Mouse (Mus musculus): ENCODE data around the gene 4930590J08Rik. TPM values are rescaled to one million over a fixed set of nuclear protein-coding genes. Genes with fewer than 3 reads are reported as not detected.

The 4930590J08Rik gene
- polyA plus RNA-seq, 1 experiment, result 0.06 TPM

DNA sequence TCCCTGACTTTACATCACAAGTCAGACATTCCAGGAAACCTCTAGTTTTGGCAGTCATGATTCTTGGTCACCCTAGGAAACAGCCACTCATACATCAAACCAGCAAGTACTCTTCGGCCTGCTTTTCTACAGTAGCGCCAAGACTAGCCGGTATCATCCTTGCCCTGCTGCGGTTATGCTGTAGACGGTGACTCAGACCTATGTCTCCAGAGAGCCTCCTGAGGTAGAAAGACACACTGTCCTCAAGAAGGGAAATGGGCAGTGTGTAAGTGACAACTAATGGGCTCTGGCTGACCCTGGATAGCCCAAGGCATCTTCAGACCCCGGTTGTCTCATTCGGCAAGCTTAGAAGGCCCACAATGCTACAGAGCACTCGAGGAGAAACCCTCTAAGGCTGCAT, 62.5 kb downstream of the 4930590J08Rik start:
- Histone ChIP-seq H3K36me3 (ENCODE audit: control insufficient read depth, insufficient read depth) (no peaks in the 10 kb centered on the region), H3K4me3 (ENCODE audit: insufficient read depth, poor library complexity, severe bottlenecking) (no peak overlapping the region), H3K79me3 (ENCODE audit: low read depth) (no peaks in the 10 kb centered on the region), H3K79me2 (ENCODE audit: control insufficient read depth, insufficient read depth) (no peaks in the 10 kb centered on the region), H3ac (ENCODE audit: control insufficient read depth, insufficient read length, low read depth) (no peak overlapping the region), H3K27me3 (ENCODE audit: control insufficient read depth, insufficient read depth, insufficient read length) (peaks cover 56% of the 10 kb centered on the region)
- TF ChIP-seq MAX (IDR thresholded peaks at IDR 0.05), result no peak
- no peak for TF ChIP-seq CTCF (IDR thresholded peaks at IDR 0.05; ENCODE audit: control insufficient read depth, insufficient read depth, insufficient read length)
- no peak for TF ChIP-seq CEBPB (IDR thresholded peaks at IDR 0.05; ENCODE audit: low read depth)
- TF ChIP-seq USF1 (IDR thresholded peaks at IDR 0.05; ENCODE audit: low read depth), result no peak
- no peak for TF ChIP-seq MYOG (IDR thresholded peaks at IDR 0.05; ENCODE audit: control insufficient read depth, extremely low read depth, insufficient read length)
- no peak for TF ChIP-seq MYOD1 (IDR thresholded peaks at IDR 0.05; ENCODE audit: control insufficient read depth, insufficient read length, low read depth)
- peak; percentile 14 for TF ChIP-seq FOSL1 (IDR thresholded peaks at IDR 0.05; ENCODE audit: insufficient read depth, low read length, poor library complexity, severe bottlenecking)

DNA sequence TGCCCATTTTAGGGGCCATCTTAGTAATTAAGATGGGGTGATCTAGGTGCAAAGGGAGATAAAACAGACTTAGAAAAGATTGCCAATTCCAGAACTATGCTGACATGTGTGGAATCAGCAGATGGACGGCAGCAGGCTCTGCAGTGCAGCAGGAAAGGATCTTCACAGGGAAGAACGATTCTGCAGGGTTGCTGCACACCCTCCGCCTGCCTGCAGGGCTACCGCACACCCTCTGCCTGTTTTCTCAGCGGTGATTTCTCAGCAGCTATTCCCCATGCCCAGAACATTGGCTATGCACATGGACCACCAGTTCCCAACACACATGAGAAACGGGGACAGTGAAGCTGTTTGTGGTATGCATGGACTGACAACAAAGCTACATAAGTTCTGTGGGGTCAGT, 63.4 kb downstream of the 4930590J08Rik start:
- no peak for TF ChIP-seq MYOD1 (IDR thresholded peaks at IDR 0.05; ENCODE audit: control insufficient read depth, insufficient read length, low read depth)
- TF ChIP-seq MYOG (IDR thresholded peaks at IDR 0.05; ENCODE audit: control insufficient read depth, extremely low read depth, insufficient read length), result no peak
- no peak for TF ChIP-seq CEBPB (IDR thresholded peaks at IDR 0.05; ENCODE audit: low read depth)
- TF ChIP-seq CTCF (IDR thresholded peaks at IDR 0.05; ENCODE audit: control insufficient read depth, insufficient read depth, insufficient read length), result no peak
- TF ChIP-seq USF1 (IDR thresholded peaks at IDR 0.05; ENCODE audit: low read depth), result no peak
- no peak for TF ChIP-seq MAX (IDR thresholded peaks at IDR 0.05)
- no peak for TF ChIP-seq FOSL1 (IDR thresholded peaks at IDR 0.05; ENCODE audit: insufficient read depth, low read length, poor library complexity, severe bottlenecking)
- H3K36me3 ChIP-seq (ENCODE audit: control insufficient read depth, insufficient read depth), result no peaks in the 10 kb centered on the region
- H3K79me2 ChIP-seq (ENCODE audit: control insufficient read depth, insufficient read depth), result no peaks in the 10 kb centered on the region

GRCm38 (mm10) chr6:91972201-91972646, 69.6 kb downstream of the 4930590J08Rik start:
- no peak overlapping the region for H3ac ChIP-seq (ENCODE audit: control insufficient read depth, insufficient read length, low read depth)
- H3K79me3 ChIP-seq (ENCODE audit: low read depth), result no peaks in the 10 kb centered on the region
- no peaks in the 10 kb centered on the region for H3K79me2 ChIP-seq (ENCODE audit: control insufficient read depth, insufficient read depth)
- TF ChIP-seq MAX (IDR thresholded peaks at IDR 0.05) (no peak), MYOG (IDR thresholded peaks at IDR 0.05; ENCODE audit: control insufficient read depth, extremely low read depth, insufficient read length) (no peak), CEBPB (IDR thresholded peaks at IDR 0.05; ENCODE audit: low read depth) (no peak), CTCF (IDR thresholded peaks at IDR 0.05; ENCODE audit: control insufficient read depth, insufficient read depth, insufficient read length) (no peak), MYOD1 (IDR thresholded peaks at IDR 0.05; ENCODE audit: control insufficient read depth, insufficient read length, low read depth) (no peak), FOSL1 (IDR thresholded peaks at IDR 0.05; ENCODE audit: insufficient read depth, low read length, poor library complexity, severe bottlenecking) (no peak), USF1 (IDR thresholded peaks at IDR 0.05; ENCODE audit: low read depth) (no peak)
- H3K27me3 ChIP-seq (ENCODE audit: control insufficient read depth, insufficient read depth, insufficient read length), result peaks cover 45% of the 10 kb centered on the region
- no peaks in the 10 kb centered on the region for H3K36me3 ChIP-seq (ENCODE audit: control insufficient read depth, insufficient read depth)
- no peak overlapping the region for H3K4me3 ChIP-seq (ENCODE audit: insufficient read depth, poor library complexity, severe bottlenecking)

More for the DNA sequence above, 63.4 kb downstream of the 4930590J08Rik start:
- peaks cover 53% of the 10 kb centered on the region for H3K27me3 ChIP-seq (ENCODE audit: control insufficient read depth, insufficient read depth, insufficient read length)
- no peaks in the 10 kb centered on the region for H3K79me3 ChIP-seq (ENCODE audit: low read depth)
- H3ac ChIP-seq (ENCODE audit: control insufficient read depth, insufficient read length, low read depth), result no peak overlapping the region
- no peak overlapping the region for H3K4me3 ChIP-seq (ENCODE audit: insufficient read depth, poor library complexity, severe bottlenecking)

GRCm38 (mm10) chr6:91973972-91974371, 71.4 kb downstream of the 4930590J08Rik start:
- Histone ChIP-seq H3K4me3 (ENCODE audit: insufficient read depth, poor library complexity, severe bottlenecking) (no peak overlapping the region), H3K27me3 (ENCODE audit: control insufficient read depth, insufficient read depth, insufficient read length) (peaks cover 52% of the 10 kb centered on the region), H3K79me3 (ENCODE audit: low read depth) (no peaks in the 10 kb centered on the region), H3ac (ENCODE audit: control insufficient read depth, insufficient read length, low read depth) (no peak overlapping the region), H3K36me3 (ENCODE audit: control insufficient read depth, insufficient read depth) (no peaks in the 10 kb centered on the region), H3K79me2 (ENCODE audit: control insufficient read depth, insufficient read depth) (no peaks in the 10 kb centered on the region)
- TF ChIP-seq MYOD1 (IDR thresholded peaks at IDR 0.05; ENCODE audit: control insufficient read depth, insufficient read length, low read depth) (no peak), CTCF (IDR thresholded peaks at IDR 0.05; ENCODE audit: control insufficient read depth, insufficient read depth, insufficient read length) (no peak), MYOG (IDR thresholded peaks at IDR 0.05; ENCODE audit: control insufficient read depth, extremely low read depth, insufficient read length) (no peak), FOSL1 (IDR thresholded peaks at IDR 0.05; ENCODE audit: insufficient read depth, low read length, poor library complexity, severe bottlenecking) (no peak), CEBPB (IDR thresholded peaks at IDR 0.05; ENCODE audit: low read depth) (no peak), USF1 (IDR thresholded peaks at IDR 0.05; ENCODE audit: low read depth) (no peak), MAX (IDR thresholded peaks at IDR 0.05) (no peak)

DNA sequence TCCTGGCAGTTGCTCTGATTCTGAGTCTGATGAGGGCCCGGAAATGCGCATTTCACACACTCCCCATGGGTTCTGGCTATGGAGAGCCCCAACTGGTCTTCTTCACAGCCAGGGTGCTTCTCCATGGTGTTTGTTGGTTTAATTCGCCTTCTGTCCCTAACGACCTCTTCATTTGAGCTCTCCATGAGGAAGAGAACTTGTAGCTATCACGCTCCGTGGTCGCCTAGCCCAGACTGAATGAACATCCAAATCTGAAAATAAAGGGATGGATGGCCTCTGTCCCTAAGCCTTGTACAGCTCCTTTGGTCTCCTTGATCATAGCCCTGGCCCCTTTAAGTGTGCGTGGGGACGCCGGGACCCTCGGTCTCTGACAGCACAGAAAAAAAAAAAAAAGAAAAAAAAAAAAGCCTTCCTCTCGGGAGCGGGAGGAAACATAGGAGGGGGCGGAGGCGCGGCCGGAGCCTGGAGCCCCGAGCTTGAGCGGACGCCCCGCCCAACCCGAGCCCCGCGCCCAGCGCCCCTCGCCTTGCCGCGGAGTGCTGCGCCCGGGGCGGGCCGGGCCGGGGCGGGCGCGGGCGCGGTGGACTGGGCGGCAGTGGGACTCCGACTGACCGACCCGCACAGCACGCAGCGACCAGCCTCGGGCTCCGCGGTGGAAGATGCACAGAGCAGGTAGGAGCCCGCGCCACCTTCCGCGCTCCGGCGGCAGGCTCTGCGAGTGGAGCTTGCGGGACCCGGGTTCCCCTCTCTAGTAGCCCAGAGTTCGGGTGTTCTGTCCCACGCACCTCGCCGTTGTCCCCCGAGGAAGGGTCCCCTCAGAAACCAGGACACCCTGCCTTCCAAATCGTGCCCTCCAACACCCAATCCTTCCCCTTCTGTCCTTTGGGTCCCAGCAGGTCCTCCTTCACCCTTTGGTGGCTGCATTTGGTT, 76.0 kb downstream of the 4930590J08Rik start, which contains the start of gene Fgd5:
Fgd5 (plus strand) TSS at position 508 of the 930 bp plus-strand sequence.
- Histone ChIP-seq H3K4me3 (ENCODE audit: insufficient read depth, poor library complexity, severe bottlenecking) (no peak within 1 kb of the TSS), H3K36me3 (ENCODE audit: control insufficient read depth, insufficient read depth) (no peaks in the 10 kb centered on the region), H3K79me2 (ENCODE audit: control insufficient read depth, insufficient read depth) (no peaks in the 10 kb centered on the region), H3K27me3 (ENCODE audit: control insufficient read depth, insufficient read depth, insufficient read length) (peaks cover 84% of the 10 kb centered on the region), H3K79me3 (ENCODE audit: low read depth) (no peaks in the 10 kb centered on the region), H3ac (ENCODE audit: control insufficient read depth, insufficient read length, low read depth) (no peak within 1 kb of the TSS)
- TF ChIP-seq FOSL1 (IDR thresholded peaks at IDR 0.05; ENCODE audit: insufficient read depth, low read length, poor library complexity, severe bottlenecking), result no peak
- TF ChIP-seq MAX (IDR thresholded peaks at IDR 0.05), result no peak
- TF ChIP-seq MYOG (IDR thresholded peaks at IDR 0.05; ENCODE audit: control insufficient read depth, extremely low read depth, insufficient read length), result no peak
- no peak for TF ChIP-seq CTCF (IDR thresholded peaks at IDR 0.05; ENCODE audit: control insufficient read depth, insufficient read depth, insufficient read length)
- no peak for TF ChIP-seq USF1 (IDR thresholded peaks at IDR 0.05; ENCODE audit: low read depth)
- TF ChIP-seq MYOD1 (IDR thresholded peaks at IDR 0.05; ENCODE audit: control insufficient read depth, insufficient read length, low read depth), result no peak
- TF ChIP-seq CEBPB (IDR thresholded peaks at IDR 0.05; ENCODE audit: low read depth), result no peak

Measured in C2C12 (cell line).